Mouse (Mus musculus) spleen, postnatal 10 days (tissue): ENCODE measurements around the gene Tada2a.

Source experiments
- DNase-seq, 2 experiments: peaks; one replicate each; pipeline ENCODE4 v3.0.0; 2021 to 2022; ENCODE audit warnings: low spot score in 2 of 2

Tada2a gene

DNA sequence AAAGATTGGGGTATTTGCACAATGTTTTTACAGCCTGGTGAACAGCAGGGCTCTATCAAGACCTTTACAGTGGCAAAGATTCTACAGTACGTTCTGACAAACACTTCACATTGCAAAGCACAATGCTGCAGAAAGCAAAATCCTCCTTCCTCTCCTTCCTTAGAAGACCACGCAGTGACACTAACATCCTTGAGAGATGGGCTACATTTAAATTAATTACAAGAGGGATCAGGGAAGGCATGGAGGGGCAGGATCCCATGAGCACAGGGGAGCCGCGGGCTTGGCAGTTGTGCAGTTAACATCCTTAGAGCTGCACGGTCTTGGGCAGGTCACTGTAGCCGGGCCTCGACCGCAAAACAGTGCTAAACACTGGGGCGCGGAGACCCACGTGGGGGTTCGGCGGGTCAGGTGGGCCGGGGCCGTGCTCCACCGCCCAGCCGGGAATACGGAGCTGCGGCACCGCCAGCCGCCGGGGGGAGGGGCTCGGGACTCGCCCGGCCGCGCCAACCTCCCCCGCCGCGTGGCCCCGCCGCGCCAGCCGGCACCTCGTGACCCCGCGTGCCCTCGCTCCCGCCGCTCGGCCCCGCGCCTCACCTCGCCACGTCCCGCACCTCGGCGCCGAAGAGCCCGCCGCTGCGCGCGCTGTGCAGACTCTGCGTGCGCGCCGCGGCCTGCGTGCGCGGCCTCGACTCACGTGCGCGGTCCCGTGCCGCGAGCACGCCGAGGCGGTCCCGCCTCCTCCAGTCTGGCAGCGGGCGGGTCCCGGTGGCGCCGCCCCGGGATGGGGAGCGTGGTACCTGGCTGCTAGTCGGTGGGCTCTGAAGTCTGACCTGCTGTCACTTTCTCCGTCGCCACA lies at the start of gene Tada2a, which contains the start of gene Acaca:
Gene Tada2a (minus strand): TSS at position 658 of the 856 bp plus-strand sequence.
Gene Acaca (plus strand): TSS at position 730 of the 856 bp plus-strand sequence.
- DNase-seq = peak; percentile 69 to 83

DNA sequence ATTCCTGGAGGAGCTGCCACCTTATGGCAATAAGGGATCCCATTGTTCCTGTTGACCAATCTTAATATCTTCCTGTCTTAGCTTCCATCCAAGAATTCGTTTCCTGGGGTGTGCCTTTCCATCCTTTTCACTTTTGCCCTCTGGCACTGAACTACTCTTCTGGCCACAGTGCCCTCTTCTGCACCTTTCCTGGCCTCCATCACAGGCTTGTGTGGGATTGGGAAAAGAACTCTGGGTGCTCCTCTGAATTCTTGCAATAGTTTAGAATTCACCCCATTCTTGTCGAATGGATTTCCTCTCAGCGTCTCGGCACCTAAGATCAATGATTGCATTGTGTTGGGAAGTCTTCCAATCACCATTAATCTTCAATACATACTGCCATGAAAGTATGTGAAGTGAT lies 49.2 kb upstream of the Tada2a start:
- DNase-seq = no peak

DNA sequence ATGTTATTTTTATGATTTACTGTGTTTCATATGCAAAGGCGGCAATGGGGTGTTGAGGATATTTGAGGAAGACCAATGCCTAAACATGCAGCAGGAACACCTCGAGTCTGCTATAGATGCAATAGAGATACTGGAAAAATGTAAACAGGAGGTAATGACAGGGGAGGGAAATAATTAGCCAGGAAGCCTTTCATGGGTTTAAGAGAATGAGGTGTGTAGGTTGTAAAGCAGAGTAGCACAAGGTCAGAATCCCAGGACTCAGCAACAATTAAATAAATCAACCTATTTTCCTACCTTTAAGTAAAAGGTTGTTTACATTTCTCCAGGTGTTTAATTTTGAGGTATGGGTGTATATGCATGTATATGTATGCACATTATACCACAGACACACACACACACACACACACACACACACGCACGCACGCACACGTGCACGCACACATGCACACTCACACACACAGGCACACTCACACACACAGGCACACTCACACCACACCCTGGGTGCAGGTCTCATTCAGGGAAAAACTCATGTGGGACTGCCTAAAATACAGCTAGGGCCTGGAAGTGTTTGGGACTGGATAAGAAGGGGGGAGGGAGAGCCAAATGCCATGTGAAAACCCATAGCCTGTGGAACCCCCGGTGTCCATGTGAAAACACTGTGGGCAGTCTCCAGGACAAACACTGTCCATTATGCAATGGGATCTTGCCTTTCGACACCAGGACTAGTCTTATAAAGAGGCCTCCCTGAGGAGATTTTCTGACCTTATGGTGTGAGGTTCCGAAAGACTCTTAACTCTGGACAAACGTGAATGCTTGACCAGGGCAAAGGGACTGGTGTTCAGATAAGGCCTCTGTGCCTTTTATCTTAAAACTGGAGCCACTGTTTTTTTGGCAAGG lies 43.4 kb upstream of the Tada2a start:
- no peak for DNase-seq

DNA sequence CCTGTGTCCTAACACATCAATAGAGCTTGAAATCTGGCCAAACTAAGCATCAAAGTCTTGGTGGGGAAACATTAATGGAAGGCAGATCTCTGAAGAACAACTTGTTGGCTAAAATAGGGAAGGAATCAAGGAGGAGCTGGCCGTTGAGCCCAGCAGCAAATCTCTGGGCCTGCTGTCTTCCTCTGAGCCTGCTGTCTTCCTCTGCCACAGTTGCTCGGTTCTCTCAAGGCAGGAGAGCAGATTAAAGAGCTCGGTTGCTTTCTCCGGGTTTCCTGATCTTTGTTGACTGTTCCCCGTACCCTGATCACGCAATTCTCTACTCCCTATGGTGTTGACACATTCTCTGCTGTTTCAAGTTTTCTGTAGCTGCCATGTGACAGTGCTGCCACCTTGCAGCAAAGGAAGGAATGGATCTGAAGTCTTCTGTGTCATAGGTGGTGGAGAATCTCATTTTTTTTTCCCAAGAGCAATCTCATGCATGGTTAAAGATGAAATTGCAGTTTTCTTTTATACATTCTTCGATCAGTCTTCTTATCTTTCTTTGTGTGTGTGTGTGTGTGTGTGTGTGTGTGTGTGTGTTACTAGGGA lies 39.4 kb upstream of the Tada2a start:
- DNase-seq = peak in 1 of 2 experiments; percentile 23

DNA sequence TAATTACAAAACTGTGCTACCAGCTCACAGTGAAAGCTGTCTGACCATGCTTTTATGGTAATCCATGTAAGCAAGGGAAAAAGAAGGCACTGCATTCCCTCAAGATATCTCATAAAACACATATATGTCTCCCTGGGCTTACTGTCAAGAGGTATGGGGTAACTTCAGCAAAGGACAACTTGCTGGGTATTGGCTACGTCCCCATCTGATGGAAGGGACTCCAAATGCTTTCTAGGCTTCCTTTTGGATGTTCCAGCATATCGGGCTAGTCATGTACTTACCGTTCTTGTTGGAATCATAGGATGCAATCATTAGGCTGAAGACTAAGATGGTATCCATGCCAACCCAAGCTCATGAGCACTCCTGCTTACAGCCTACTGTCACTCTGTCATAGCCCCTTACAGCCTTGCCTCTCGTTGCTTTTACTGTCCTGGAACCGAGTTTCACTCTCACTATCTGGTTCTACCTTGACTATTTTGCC lies 37.7 kb upstream of the Tada2a start, which contains the start of gene Gm11437:
Gene Gm11437 (minus strand): TSS at position 431 of the 481 bp plus-strand sequence.
- DNase-seq = no peak

DNA sequence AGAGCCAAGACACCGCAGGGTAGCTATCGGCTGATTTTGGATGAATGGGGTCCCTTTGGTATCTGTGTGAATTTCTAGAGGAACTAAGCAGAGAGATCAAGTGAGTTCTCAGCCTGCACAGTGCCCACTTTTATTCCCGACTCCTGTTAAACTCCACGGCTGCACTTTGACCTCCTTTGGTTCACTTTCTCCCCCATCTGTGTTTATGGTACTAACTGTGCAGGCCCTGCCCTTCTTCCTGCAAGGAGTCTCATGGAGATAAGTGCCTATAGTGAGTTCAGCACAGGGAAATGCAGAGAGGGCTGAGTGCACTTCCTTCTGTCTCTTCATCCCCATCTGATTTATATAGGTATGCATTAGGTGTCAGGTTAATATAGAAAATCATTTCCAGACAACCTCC lies 35.2 kb upstream of the Tada2a start:
- DNase-seq = no peak

DNA sequence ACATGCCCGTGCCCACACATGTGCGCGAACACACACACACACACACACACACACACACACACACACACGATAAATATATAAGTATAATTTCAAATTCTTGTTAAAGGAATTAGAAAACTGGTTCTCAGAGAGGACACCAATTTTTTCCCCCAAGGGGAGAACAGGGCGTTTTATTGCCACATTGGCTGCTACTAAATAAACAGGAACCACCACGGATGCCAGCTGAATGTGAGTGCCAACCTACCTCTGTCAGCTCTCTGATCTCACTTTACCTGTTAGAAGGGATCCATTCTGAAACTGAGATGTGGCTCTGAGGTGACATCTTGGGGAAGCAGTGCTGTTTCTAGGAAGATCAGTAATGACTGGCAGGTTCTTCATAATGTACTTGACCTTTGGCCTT lies 34.7 kb upstream of the Tada2a start:
- DNase-seq = no peak

DNA sequence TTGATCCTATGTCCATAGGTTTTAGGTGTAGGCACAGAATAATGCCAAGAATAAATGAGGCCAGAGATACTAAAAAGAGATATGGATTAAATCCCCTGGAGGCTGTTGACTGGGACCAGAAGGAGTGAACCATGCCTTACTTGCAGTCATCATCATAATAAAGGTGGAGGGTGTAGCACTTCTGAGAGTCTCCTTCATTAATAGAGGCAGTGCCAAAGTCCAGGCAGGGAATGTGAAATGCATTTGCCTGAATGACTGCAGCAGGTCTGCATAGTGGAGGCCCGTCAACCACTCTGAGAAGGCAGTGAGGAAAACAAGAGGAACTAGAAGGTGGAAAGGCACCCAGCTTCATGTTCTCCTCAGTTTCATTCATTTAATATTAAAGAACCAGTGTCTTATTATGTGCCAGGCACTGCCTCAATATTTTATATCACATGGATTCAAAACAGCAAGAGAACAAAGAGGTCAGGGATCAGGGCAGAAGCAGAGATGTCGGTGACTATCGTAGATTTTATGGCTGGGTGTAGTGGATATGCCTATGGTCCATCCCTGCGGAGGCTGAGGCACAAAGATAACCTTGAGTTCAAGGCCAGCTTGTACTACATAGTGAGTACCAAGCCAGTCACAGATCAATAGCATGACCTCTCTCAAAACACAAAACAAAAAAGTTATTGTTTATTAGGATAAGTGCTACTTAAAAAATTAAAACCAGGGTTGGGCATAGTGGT lies 27.3 kb upstream of the Tada2a start:
- DNase-seq = no peak

DNA sequence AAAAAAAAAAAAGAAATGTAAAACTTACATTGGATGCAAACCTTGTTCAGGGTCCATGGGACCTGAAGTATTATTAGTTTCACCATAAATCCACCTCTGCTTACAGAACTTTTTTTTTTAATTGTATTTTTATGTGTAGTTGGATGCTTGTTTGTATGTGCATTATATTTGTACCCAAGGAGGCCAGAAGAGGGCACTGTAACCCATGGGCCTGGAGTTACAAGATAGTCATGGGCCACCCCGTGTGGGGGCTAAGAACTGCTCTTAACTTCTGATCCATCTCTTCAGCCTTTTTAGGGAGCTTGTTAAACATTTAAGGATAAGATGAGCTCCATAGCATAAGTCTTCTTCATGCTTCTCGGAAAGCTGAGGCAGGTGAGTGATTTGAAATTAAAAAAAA lies 21.5 kb upstream of the Tada2a start:
- DNase-seq = peak in 1 of 2 experiments; percentile 25

DNA sequence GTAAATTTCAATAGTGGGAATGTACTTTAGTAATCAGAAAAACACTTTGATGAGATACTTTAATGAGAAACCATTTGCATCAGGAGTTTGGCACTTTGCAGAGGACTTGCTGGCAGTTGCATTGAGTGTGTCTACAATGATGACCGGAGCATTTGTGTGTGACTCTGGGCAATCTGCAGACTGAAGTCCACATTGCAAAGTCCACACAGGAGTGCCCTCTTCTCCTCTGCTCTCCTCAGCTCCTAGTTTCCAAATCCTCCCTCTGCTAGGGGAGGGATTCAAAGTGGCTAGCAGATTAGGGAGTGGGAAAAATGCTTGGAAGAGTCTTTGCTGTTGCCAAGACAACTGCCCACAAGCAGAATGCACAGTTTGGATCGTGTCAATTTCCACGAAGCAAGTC lies 16.7 kb upstream of the Tada2a start:
- DNase-seq = no peak

DNA sequence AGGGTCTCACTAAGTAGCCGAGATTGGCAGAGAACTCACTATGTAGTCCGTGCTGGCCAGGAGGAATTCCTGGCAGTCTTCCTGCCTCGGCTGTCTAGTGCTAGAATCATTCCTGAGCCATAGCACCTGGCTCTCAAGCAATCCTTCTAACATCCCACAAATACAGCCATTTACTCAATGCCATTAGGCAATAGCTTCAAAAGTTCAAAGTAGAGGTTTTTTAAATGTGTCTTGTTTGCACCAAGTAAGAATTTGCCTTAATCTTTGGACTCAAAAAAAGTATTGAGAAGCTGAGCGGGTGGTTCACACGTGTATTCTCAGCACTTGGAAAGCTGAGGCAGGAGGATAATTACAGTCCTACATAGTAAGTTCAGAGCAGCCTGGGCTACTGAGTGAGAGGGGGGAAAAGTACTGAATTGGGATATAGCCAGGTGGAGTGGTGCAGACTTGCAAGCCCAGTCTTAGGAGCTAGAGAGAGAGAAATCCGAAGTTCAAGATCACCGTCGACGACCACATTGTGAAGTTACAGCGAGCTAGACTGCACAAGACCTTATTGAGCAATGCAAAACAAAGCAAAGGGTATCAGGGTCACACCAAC lies 15.9 kb upstream of the Tada2a start:
- DNase-seq = no peak

DNA sequence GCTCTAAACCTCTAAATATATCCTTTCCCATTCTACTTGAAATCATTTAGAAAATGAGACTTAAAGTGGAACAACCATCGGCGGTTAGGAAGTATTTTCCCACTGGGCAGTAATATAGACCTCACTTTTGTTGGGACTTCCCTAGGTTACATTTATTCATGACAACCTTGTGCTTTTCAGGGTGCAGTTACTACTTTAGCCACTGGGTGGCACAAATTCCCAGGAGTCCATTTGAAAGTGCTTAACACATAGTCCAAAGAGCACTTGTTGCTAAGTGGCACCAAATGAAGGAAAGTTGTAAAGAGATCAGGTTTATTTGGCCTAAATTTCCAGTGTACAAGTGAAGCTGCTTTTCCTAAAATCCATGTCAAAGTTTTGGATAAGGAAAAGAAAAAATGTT lies 12.4 kb upstream of the Tada2a start:
- DNase-seq = peak; percentile 32 to 65

DNA sequence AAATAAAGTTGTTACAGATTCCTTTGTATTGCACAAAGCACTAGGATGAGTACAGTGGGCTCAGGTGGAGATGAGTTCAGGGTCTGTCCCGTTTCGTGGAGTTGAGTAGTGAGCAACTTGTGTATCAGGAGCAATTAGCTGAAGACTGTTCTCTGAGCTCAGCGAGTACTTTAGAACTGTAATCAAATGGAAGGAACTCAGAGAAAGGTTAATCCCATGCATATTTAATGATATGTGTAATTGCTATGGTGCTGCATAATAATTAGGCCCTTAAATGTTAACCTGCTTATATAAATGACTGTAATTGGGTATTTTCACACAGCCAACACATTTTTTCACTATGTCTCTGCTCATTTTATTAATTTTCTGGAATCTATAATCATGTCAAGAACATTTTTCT lies 7.1 kb upstream of the Tada2a start:
- DNase-seq = no peak

DNA sequence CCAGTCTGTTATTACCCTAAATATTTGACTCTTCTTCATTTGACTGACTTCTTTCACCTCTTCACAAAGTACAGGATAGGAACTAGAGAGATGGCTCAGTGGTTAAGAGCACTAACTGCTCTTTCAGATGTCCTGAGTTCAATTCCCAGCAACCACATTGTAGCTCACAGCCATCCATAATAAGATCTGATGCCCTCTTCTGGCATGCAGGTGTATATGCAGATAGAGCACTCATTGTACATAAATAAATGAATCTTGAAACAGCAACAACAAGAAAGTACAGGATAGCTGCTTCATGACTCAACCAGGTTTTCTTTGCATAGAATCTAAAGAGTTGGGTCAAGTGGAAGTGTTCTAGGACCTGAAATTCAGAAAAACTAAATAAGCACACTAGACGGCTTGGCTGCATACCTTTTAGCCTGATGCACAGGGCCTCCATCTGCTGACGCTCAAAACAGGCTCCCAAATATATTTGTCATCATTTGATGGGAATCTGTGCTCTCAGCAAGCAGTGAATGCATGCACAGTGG lies 5.0 kb upstream of the Tada2a start:
- no peak for DNase-seq

DNA sequence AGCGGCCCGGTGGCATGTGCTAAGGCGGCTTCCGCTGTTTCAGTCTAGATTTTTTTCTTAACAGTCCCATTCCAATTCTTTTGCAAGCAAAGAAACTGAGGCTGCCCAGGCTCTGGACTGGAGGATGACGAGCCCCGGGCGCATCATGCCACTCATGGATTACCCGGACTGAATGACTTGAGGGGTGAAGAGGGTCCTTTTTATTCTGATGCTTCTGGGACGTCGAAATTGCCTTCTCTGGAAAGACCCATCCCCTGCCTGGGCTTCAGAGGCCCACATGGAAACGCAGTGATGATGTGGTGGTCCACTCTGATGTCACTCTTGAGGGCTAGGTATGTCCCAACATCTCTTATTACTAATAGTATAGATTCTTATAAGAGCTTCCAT lies 392 bp upstream of the Tada2a start:
- no peak for DNase-seq

DNA sequence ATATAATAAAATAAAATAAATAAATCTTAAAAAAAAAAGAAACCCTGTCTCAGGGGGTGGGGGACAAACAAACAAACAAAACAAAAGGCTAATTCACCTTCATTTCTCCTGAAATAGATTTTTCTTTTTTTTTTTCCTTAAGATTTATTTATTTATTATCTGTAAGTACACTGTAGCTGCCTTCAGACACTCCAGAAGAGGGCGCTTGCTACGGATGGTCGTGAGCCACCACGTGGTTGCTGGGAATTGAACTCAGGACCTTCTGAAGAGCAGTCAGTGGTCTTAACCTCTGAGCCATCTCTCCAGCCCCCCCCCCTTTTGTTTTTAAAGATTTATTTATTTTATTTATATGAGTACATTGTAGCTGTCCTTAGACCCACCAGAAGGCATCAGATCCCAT lies 1.4 kb downstream of the Tada2a start:
- DNase-seq = peak in 1 of 2 experiments; percentile 16

DNA sequence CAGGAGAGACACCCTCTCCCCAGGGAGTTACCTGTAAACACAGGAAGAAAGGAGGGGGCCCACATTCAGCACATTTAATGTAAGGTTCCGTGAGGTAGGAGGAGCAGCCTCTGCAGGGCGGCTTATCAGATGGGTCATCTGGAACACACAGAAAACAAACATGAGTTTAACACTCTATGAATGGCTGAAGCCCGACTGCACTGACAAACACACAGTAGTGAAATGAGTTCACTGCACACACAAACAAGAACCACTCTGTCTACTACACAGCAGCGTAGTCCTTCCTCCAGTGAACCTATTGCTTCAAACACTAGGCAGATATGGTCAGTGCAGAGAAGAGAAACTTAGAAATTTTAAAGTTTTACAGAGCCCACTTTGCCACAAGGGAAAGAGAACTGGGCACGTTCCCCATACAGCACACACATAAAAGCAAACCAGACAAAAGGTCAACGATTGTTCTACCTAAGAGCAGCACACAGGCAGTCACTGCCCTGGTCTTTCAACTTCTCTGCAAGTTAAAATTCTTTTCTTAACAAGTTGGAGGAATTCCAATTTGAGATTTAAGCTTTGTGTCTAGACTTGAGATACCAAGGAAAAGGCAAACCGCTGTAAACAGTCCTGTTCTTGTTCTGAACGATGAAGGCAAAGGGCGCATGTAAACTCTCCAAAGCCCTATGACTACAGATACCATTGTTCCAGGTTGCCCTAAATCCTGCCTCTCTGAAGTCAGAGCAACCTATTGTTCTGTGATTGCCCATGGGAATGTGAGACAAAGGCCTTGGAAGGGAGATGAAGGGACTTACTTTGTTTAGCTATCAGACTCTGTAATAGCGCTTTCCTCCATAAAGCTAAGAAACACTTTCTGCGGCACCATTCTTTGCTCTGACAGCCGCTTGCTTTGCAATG lies 8.1 kb downstream of the Tada2a start:
- no peak for DNase-seq

DNA sequence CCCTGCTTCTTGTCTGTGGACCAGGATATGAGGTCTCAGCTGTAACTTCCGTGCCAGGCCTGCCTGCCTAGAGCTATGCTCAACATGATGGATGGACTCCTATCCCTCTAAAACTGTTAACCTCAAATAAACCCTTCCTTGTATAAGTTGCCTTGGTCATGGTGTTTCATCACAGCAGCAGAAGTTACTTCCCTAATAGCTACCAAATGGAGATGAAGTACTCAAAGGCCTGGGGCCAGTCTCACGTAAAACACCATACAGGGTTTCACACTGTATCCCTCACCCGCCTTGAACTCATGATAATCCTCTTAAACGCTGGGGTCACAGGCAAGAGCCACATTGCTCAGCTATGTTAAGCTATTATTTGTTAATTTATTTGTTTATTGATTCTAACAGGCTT lies 12.0 kb downstream of the Tada2a start:
- DNase-seq = no peak

DNA sequence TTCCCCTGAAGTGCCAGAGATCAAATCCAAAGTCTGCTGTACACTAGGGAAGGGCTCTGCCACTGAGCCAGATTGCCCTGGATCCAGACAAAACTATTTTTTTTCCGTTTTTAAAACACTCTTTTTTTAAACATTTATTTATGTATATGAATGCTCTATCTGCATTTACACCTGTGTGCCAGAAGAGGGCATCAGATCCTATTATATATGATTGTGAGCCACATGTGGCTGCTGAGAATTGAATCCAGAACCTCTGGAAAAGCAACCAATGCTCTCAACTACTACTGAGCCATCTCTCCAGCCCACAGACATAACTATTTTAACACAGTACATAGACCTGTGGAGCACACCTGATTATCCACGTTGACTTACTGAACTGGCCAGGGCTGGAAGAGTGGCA lies 13.2 kb downstream of the Tada2a start:
- no peak for DNase-seq

DNA sequence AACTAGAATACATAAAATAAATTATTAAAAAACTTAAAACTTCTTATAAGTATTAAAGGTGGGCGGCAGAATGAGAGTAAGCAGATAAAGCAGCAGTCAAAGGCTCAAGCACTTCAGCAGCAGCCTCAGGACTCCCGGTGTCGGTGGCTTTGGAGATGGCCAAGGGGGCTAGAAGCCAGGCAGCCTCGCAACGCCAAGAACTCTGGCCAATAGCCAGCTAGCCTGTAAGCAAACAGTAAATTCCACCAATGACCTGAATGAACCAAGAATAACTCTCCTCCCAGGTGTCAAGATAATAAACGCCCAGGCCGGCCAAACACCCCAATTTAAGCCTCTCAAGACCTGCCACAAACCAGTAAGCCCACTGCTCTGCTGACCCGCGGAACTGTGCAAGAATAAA lies 13.8 kb downstream of the Tada2a start:
- DNase-seq = no peak
